Mouse (Mus musculus) frontal cortex, postnatal 14 days (tissue): ENCODE data around the gene Tmem132b.
A peak's percentile ranks its signal among the peaks of the same experiment; 100 is the strongest.

Experiments
- DNase-seq, 2 experiments: peaks; one replicate each; pipeline ENCODE4 v3.0.0; 2022; ENCODE audit warnings: low spot score in 2 of 2

Gene Tmem132b

GRCm38 (mm10) chr5:125758506-125758905, 226.9 kb downstream of the Tmem132b start:
- no peak for DNase-seq

GRCm38 (mm10) chr5:125766941-125767340, 235.4 kb downstream of the Tmem132b start:
- DNase-seq: peak in 1 of 2 experiments; percentile 49

- DNase-seq: no peak
Observed at GRCm38 (mm10) chr5:125767950-125768349, 236.4 kb downstream of the Tmem132b start.

- no peak for DNase-seq
Observed at GRCm38 (mm10) chr5:125772238-125772637, 240.7 kb downstream of the Tmem132b start.

DNA sequence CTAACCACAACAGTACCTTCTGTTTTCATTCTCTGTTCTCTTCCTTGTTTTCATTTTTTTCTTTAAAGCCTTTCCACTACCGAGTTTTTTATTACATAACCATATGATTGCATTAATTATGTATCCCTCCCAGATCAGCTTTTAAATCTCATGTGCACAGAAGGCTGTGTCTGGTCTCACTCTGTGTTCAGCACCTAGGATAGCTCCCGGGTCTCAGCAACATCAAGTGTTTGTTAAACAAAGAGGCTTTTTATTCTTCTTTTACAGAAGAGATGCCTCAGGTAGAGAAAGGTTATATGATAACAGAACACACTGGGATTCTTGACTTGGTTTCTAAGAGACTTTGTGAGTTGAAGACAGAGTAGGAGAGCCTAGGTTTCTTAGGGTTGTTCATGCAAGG, 241.2 kb downstream of the Tmem132b start:
- DNase-seq: no peak

DNA sequence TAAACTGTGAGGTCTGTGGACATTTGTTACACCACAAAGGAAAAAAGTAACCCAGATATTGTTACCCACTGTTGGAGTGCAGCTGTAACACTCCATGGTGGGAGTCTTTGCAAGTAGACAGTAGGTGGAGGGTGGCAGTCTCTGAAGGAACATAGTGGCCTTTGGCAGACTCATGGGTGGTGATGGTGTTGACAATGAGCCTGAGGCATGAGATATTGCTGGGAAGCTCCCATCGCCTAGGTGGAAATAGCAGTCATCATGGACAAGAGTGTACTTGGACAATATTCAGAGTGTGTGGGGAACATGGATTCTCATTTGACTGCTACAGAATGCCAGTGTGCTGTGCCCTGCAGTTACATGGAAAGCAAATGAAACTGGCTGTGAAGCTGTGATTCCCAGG, 248.8 kb downstream of the Tmem132b start:
- DNase-seq: no peak

GRCm38 (mm10) chr5:125792643-125793042, 261.1 kb downstream of the Tmem132b start:
- no peak for DNase-seq

DNA sequence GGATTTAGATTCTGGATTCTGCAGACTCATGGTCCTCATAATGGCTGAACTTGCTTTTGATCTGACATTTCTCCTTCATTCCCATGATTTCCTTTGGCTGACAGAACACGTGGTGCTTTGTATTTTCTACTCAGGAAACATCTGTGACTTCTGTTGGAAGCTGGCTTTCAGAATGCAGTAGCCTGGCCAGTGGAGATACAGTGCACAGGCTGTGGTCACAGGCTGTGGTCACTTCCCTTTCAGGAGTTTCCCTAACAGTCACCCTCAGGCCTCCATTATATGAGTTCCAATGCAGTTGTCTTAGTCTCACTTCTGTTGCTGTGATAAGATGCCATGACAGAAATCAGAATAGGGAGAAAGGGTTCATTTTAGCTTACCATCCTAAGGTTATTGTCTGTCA, 262.7 kb downstream of the Tmem132b start:
- no peak for DNase-seq

DNA sequence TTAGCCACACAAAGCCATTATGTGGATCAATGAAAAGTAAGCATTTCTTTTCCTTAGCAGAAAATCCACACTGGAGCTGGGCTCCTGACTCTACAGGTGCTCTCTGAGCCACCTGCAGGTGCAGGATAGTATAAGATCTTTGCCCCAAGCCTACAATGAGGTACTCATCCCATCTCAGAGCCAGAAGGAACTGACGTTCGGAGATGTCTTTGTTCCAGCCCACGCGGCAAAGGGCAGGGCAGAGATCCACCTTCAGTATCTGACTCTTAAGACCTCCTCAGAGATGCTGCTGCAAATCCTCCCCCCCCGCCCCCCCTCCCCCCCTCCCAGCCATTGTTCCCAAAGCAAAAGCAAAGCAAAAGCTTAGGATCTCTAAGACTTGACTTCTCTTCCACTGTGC, 268.0 kb downstream of the Tmem132b start:
- DNase-seq: no peak

- no peak for DNase-seq
Observed at GRCm38 (mm10) chr5:125800025-125800424, 268.5 kb downstream of the Tmem132b start.

DNA sequence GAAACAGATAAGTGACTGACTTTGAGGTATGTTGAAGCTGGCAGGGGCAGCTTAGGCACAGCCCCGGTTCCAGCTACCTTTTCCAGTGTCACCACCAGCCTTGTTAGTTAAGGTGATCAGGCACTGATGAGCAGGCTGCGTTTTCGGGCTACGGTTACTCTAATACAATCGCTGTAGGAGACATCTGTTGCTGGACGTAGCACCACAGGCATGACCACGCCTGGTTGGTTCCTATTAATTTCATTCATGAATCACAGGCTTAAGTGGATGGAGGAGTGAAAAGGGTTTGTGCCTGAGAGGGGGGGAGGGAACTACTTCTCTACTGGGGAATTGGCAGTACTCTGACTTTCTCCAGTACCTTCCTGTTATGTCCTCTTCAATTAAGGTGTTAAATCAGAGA, 271.2 kb downstream of the Tmem132b start:
- DNase-seq: no peak

DNA sequence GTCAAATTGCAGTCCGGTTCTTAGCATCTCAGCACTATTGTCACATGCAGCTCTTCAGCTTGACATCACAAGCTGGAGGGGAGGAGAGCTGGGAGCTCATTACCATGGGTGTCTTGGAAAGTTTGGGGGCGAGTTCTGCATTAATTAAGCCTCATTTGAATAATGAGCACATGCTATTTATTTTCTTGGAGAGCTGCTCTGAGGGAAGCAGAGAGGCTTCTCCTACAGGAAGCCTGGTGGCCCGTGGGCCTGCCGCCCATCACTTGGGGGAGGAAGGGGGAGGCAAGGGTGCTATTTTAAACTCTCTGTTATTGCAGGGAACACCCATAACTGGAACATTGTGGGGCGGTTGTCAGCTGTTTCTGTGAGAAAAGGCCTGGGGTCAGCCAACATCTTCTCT, 273.8 kb downstream of the Tmem132b start:
- peak; percentile 53 to 73 for DNase-seq

- DNase-seq: no peak
Observed at GRCm38 (mm10) chr5:125807861-125808260, 276.3 kb downstream of the Tmem132b start.

DNA sequence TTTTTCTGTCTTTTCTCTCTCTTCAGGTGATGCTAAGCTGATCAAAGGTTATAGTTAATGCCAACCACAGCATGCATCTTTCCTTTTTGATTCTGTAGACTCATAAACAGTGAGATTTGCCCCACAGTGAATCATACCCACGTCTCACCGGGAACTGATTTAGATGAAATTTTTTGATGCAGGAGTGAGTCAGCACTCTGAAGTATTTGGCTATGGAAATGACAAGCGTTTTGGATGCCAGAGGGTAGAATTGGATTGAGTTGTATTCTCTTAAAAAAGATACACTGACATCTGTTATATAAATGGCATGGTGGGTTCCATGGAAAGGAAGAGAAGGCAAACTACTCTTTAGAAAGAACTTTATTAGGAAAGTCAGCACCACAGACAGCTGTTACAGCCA, 297.8 kb downstream of the Tmem132b start:
- DNase-seq: no peak

DNA sequence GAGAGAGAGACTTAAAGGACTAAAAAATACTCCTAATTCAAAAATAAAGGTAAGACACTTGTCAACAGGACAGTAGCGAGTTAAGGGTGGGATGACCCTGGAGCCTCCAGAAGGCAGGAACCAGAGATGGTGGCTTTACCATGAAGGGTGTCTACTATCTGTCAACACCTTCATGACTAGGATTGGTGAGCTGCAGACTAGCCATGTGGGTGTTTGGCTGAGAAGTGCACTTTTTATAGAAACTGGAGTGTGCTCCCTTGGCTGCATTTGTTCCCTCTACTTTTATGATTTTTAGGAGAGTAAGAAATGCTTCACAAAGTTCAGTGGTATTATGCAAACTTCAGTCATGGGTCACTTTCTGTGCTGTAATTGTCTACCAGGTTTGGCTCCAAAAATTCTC, 304.3 kb downstream of the Tmem132b start:
- no peak for DNase-seq

DNA sequence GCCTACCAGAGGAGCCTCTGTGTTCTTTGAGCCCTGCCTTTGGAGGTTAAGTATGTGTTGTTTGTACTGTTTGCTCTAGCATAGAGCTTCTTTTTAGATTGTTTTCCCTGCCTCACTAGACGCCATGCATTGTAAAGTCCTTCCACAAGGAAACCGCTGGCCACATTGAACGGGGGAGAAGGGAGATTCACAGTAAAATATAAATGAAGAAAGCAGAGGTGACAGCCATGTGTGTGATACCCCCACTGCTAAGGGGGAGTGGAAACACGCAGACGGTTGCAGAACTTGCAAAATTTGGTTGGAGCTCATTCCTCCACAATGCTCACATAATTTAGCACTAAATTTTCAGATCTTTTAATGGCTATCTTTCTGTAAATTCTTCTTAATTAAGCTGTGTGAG, 305.2 kb downstream of the Tmem132b start:
- no peak for DNase-seq
